Mouse (Mus musculus) midbrain, embryonic 12.5 days (tissue): ENCODE measurements around the gene Dagla. TPM values are rescaled to one million over a fixed set of nuclear protein-coding genes. Genes with fewer than 3 reads are reported as not detected.
A peak's percentile ranks its signal among the peaks of the same experiment; 100 is the strongest.

ENCODE experiments used
- ATAC-seq: fragments of 200-750 bp; cut with Nextera tagmentation; 2 replicates; pipeline ENCODE4 v1.8.0; 2017; ENCODE audit warnings: low read depth, moderate TSS enrichment, moderate library complexity; ENCODE audit not compliant: low FRiP score
- H3K27ac ChIP-seq: fragments of 300-500 bp; sonication (generic); replicated peaks from 2 replicates; pipeline ENCODE4 v1.5.1; 2016; ENCODE audit warnings: mild to moderate bottlenecking
- H3K27me3 ChIP-seq: fragments of 300-500 bp; sonication (generic); 2 replicates; pipeline ENCODE4 v1.6.1; 2016; ENCODE audit warnings: mild to moderate bottlenecking
- H3K36me3 ChIP-seq: fragments of 300-500 bp; sonication (generic); 2 replicates; pipeline ENCODE4 v1.6.1; 2016
- H3K4me1 ChIP-seq: fragments of 300-500 bp; sonication (generic); 2 replicates; pipeline ENCODE4 v1.6.1; 2016
- H3K4me2 ChIP-seq: fragments of 300-500 bp; sonication (generic); replicated peaks from 2 replicates; pipeline ENCODE4 v1.6.1; 2016; ENCODE audit warnings: mild to moderate bottlenecking, moderate library complexity
- H3K4me3 ChIP-seq: fragments of 300-500 bp; sonication (generic); 2 replicates; pipeline ENCODE4 v1.5.1; 2016; ENCODE audit warnings: mild to moderate bottlenecking
- H3K9ac ChIP-seq: fragments of 300-500 bp; sonication (generic); replicated peaks from 2 replicates; pipeline ENCODE4 v1.6.1; 2016; ENCODE audit warnings: mild to moderate bottlenecking, moderate library complexity
- H3K9me3 ChIP-seq: fragments of 300-500 bp; sonication (generic); 2 replicates; pipeline ENCODE4 v1.6.1; 2016; ENCODE audit warnings: mild to moderate bottlenecking
- WGBS: fragments of 180-500 bp; shearing (Covaris S2); methylation state at CpG from one replicate; pipeline ENCODE4 v1.1.7; 2016; 5-methylcytosine and 5-hydroxymethylcytosine counted together
- polyA plus RNA-seq: library from polyadenylated mRNA; unstranded; fragments of >200 nt; fragmentation: Nextera tagmentation; extraction: Ambion mirVana; gene quantifications from 2 replicates; pipeline ENCODE4 v1.2.1, GENCODE M21; 2016

Gene Dagla
- 4.2 and 4.4 TPM in 2 replicates for polyA plus RNA-seq

DNA sequence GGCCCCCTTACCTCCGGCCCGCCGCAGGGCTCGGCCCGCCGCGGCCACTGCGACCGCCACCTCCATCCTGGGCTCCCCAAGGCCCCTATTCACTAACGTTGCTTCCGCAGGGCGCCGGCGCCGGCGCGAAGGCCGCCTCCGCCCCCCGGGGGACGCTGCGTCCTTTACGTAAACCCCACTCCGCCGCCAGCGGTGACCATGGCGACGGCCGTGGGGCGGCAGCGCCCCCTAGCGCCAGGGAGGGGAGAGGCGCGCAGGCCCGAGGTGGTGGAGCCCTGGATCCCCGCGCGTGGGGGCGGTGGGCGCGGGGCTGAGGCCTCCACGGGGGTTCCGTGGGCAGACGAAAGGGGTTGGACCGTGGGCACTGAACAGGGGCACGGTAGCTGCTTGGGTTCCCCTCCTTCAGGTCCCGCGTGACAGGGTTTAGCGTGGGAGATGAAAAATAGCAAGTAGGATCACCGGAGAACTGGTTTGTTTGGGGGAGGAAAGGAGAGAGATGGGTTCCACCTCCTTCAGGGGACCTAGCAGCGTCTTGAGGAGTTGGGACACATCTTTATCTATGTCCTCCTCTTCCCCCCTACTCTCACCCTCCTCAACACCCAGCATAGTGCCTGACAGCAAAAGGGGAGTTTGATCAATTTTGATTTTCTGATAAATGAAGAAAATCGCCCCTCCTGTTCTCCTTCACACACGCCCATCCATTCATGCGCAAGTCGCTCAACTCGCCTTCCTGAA is at the start of gene Dagla:
Gene Dagla, minus strand, starts transcription at position 68 of the 735 bp plus-strand sequence.
- WGBS: 11% methylated on average over 47 of the region's 56 CpGs
- H3K4me1 ChIP-seq: peaks cover 10% of the 10 kb centered on the region; the same call in 1 of the 2 replicates
- no peaks in the 10 kb centered on the region for H3K9me3 ChIP-seq
- H3K4me2 ChIP-seq: peak within 1 kb of the TSS; percentile 97
- ATAC-seq: peak; percentile 91
- H3K27me3 ChIP-seq: peaks cover 48% of the 10 kb centered on the region
- no peaks in the 10 kb centered on the region for H3K36me3 ChIP-seq
- H3K27ac ChIP-seq: 0 out of 2 replicates have a peak within 1 kb of the TSS, but pooled peaks have one; percentile 20
- H3K4me3 ChIP-seq: peak within 1 kb of the TSS; percentile 80
- H3K9ac ChIP-seq: peak within 1 kb of the TSS; percentile 88

DNA sequence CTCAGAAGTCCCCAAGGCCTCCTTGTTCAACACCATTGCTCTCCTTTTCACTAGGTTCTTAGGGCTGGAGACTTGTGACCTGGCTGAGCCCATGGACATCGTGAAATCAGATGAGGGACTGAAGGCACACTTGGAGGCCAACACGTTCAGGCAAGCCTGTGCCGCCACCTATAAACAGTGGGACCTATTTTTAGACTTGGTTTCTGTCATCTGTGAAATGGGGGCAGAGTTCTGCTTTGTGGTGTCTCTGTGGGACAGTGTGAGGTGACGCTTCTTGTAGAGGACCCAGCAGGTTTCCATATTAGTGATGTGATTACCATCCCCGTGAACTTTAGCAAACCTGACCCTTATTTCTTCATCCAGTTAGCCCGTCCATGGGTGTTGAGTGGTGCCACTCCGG is 47.5 kb upstream of the Dagla start:
- no peak overlapping the region for H3K4me3 ChIP-seq
- no peak overlapping the region for H3K4me2 ChIP-seq
- H3K4me1 ChIP-seq: peaks cover 24% of the 10 kb centered on the region
- WGBS: 90% methylated on average over 7 of the region's 7 CpGs
- no peaks in the 10 kb centered on the region for H3K27me3 ChIP-seq
- H3K36me3 ChIP-seq: no peaks in the 10 kb centered on the region
- H3K9ac ChIP-seq: no peak overlapping the region
- H3K9me3 ChIP-seq: 0 out of 2 replicates have a peak, but pooled peaks cover 3% of the 10 kb centered on the region
- no peak overlapping the region for H3K27ac ChIP-seq
- no peak for ATAC-seq

DNA sequence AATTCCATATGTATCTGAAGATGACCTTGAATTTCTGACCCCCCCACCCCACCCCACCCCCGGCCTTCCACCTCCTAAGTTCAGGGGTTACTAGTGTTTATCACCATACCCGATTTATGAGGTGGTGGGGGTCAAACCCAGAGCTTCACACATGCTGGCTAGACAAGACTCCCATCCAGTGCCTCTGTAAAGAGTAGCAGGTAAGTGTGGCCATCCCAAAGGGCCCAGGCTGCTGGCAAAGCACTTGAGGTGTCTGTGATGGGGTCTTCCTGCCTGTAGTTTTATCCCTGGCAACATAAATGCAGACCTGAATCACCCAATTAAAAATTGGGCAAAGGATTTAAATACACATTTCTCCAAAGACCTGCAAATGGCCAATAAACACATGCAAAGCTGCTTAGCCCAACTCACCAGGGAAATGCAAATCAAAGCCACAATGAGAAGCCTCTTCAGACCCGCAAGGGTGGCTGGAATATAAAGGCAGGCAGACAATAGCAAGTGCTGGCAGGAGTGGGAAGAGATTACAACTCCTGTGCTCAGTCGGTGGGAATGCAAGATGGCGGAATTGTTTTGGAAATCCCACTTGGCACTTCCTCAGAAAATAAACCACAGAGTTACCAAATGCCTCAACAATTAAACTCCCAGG is 43.1 kb upstream of the Dagla start:
- Histone ChIP-seq H3K36me3 (no peaks in the 10 kb centered on the region), H3K9ac (no peak overlapping the region), H3K4me3 (no peak overlapping the region), H3K4me1 (peaks cover 7% of the 10 kb centered on the region; the same call in 1 of the 2 replicates), H3K9me3 (0 out of 2 replicates have a peak, but pooled peaks cover 3% of the 10 kb centered on the region), H3K4me2 (no peak overlapping the region), H3K27me3 (peaks cover 18% of the 10 kb centered on the region), H3K27ac (peak overlapping the region; percentile 61)
- 27% methylated on average over 5 of the region's 5 CpGs for WGBS
- ATAC-seq: peak; percentile 41; the same call in 1 of the 2 replicates

DNA sequence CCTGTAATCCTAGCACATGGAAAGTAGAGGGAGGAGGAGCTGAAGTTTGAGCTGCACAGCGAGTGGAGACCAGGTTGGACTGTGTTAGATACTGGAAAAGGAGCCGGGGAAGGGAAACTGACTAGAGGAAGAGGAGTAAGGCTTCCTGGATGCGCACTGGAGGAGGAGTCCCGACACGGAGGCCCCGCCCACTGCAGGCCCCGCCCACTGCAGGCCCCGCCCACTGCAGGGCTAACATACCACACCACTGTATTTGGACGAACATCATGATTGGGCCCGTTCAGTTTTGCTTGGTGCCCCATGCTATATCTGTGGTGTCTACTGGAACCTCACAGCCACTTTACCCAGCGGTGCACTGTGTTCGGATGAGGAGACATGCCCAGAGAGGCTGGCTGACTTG is 41.0 kb upstream of the Dagla start:
- peaks cover 17% of the 10 kb centered on the region for H3K4me1 ChIP-seq
- 0 out of 2 replicates have a peak, but pooled peaks cover 3% of the 10 kb centered on the region for H3K9me3 ChIP-seq
- no peak; the same call in 1 of the 2 replicates for ATAC-seq
- peaks cover 27% of the 10 kb centered on the region for H3K27me3 ChIP-seq
- H3K36me3 ChIP-seq: no peaks in the 10 kb centered on the region
- no peak overlapping the region for H3K27ac ChIP-seq
- H3K9ac ChIP-seq: no peak overlapping the region
- no peak overlapping the region for H3K4me3 ChIP-seq
- 38% methylated on average over 12 of the region's 12 CpGs for WGBS
- H3K4me2 ChIP-seq: no peak overlapping the region

DNA sequence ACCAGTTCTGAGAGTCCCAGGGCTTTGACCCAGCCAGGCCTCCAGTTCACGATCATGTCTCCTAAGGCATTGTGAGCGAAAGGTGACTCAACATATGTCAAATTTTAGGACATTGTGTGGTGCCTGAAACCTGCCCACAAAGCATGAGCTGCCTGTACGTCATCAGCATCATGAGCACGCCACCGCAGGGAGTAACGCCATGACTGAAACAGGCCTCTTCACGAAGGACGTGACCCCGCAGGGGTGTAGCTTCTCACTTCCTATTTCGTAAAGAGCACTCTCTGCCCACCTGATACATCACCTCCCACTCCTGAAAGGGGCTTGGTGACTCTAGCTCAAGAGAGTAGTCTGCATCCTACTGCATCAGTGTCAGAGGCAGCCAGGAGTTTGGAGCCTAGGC is 39.2 kb upstream of the Dagla start:
- no peak overlapping the region for H3K4me2 ChIP-seq
- H3K4me3 ChIP-seq: no peak overlapping the region
- H3K36me3 ChIP-seq: no peaks in the 10 kb centered on the region
- no peak for ATAC-seq
- no peak overlapping the region for H3K27ac ChIP-seq
- WGBS: 87% methylated on average over 10 of the region's 10 CpGs
- H3K9me3 ChIP-seq: no peaks in the 10 kb centered on the region
- peaks cover 44% of the 10 kb centered on the region for H3K27me3 ChIP-seq
- no peak overlapping the region for H3K9ac ChIP-seq
- peaks cover 26% of the 10 kb centered on the region for H3K4me1 ChIP-seq

DNA sequence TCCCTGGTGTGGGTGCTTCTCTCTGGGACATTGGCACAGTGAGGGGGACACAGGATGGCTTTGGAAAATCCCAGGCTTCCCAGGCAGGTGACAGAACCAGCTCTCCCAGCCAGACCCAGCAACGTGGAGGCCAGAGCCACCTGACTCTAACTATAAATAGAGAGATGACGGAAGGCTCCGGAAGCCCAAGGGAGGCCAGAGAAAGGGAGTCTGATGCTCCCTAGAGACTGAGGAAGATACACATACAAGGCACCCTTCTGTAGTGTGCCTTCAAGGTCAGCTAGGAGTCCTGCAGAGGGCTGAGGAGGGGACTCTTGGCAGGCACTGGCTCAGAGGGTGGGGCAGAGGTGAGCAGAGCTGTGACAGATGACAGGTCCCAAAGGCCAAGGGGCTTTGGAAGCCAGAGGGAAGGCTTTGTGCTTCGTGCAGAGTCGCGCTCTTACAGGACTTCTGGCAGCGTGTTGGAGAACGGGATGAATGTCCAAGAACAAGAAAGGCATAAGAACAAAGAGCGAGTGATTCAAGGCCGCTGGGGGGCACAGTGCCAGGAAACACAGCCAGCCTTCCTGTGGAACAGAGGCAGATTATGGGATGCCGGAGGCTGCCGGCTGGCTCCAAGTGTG is 37.3 kb upstream of the Dagla start:
- no peak overlapping the region for H3K4me3 ChIP-seq
- no peaks in the 10 kb centered on the region for H3K36me3 ChIP-seq
- peak; percentile 31; the same call in 1 of the 2 replicates for ATAC-seq
- H3K9me3 ChIP-seq: no peaks in the 10 kb centered on the region
- 0 out of 2 replicates have a peak overlapping the region, but pooled peaks have one; percentile 2 for H3K27ac ChIP-seq
- H3K9ac ChIP-seq: no peak overlapping the region
- H3K4me2 ChIP-seq: no peak overlapping the region
- peaks cover 26% of the 10 kb centered on the region for H3K4me1 ChIP-seq
- H3K27me3 ChIP-seq: peaks cover 53% of the 10 kb centered on the region
- 31% methylated on average over 12 of the region's 12 CpGs for WGBS

DNA sequence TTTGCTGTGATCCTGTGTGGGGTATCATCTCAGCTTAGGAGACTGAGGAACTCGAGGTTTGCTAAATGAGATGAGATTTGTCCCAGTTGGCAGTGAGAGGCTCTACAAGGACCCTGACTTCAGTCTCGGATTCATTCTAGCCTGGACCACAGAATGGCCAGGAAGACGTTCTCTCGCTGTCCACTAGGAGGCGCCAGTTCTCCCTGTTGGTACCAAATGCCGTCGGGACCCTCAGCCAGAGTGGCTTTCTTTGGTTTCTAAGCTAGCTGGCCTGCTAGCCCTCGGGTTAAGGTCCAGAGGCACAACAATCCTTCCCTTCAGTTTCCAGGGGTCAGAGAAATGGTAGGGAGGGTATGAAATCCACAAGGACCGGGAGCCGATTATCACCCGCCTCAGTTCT is 36.5 kb upstream of the Dagla start:
- no peak overlapping the region for H3K4me2 ChIP-seq
- no peaks in the 10 kb centered on the region for H3K36me3 ChIP-seq
- H3K9ac ChIP-seq: no peak overlapping the region
- 17% methylated on average over 11 of the region's 11 CpGs for WGBS
- H3K27me3 ChIP-seq: peaks cover 57% of the 10 kb centered on the region
- 0 out of 2 replicates have a peak overlapping the region, but pooled peaks have one; percentile 2 for H3K27ac ChIP-seq
- peaks cover 26% of the 10 kb centered on the region for H3K4me1 ChIP-seq
- H3K4me3 ChIP-seq: no peak overlapping the region
- H3K9me3 ChIP-seq: no peaks in the 10 kb centered on the region
- ATAC-seq: no peak

DNA sequence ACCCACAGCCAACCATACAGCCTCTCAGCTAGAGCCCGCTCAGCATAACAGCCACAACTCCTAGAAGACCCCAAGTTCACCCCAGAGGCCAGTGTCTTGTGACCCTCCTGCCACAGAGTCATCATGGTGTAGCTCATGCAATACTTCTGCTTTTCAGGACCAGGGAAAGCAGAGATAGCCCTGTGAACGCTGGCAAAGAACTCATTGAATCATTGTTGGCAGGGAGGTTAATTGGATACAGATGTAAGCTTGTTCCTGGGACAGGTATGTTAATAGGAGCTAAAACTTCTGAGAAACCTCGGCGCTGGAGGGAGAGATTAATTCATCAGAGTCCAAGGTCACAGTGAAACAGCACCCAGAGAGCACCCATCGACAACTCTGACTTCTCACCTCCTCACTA is 36.0 kb upstream of the Dagla start:
- Histone ChIP-seq H3K4me2 (no peak overlapping the region), H3K9ac (no peak overlapping the region), H3K9me3 (no peaks in the 10 kb centered on the region), H3K27me3 (peaks cover 54% of the 10 kb centered on the region), H3K4me1 (peaks cover 26% of the 10 kb centered on the region), H3K27ac (no peak overlapping the region), H3K36me3 (no peaks in the 10 kb centered on the region), H3K4me3 (no peak overlapping the region)
- WGBS: 45% methylated on average over 5 of the region's 5 CpGs
- no peak for ATAC-seq

DNA sequence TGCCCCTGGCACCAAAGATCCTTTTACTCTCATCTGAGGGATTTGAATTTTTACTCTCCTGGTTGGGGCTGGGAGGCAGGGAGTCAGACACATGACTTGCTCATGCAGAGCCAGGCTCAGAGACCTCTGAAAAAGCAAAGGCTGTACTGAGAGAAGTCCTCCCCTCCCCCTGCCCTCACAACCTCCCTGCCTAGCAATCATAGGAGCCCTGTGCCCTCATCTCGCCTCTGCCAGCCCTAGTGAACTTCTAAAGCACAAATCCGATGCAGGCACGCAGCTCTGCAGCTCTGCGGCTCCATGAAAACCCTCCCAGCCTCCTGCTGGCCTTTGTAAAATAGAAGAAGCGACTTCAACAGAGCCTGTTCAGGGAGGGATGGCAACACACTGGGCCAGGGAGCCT is 34.6 kb upstream of the Dagla start:
- H3K4me1 ChIP-seq: peaks cover 26% of the 10 kb centered on the region
- no peaks in the 10 kb centered on the region for H3K36me3 ChIP-seq
- no peak overlapping the region for H3K27ac ChIP-seq
- no peak for ATAC-seq
- no peaks in the 10 kb centered on the region for H3K9me3 ChIP-seq
- 5% methylated on average over 5 of the region's 5 CpGs for WGBS
- no peak overlapping the region for H3K4me2 ChIP-seq
- peaks cover 53% of the 10 kb centered on the region for H3K27me3 ChIP-seq
- no peak overlapping the region for H3K9ac ChIP-seq
- H3K4me3 ChIP-seq: no peak overlapping the region

DNA sequence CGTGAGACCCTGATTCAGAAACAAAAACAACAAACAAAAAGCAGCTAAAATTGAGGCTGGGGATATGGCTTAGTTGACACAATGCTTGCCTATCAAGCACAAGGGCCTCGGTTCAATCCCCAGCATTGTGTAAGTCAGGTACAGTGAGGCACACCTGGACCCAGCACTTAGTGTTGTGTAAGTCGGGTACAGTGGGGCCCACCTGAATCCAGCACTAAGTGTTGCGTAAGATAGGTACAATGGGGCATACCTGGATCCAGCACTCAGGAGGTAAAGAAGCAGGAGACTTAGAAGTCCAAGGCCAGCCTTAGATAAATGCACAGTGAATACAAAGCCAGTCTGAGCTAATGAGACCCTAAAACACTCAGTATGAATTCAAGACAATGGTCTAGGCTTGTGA is 34.0 kb upstream of the Dagla start:
- no peaks in the 10 kb centered on the region for H3K9me3 ChIP-seq
- peaks cover 26% of the 10 kb centered on the region for H3K4me1 ChIP-seq
- 80% methylated on average over 4 of the region's 4 CpGs for WGBS
- H3K4me3 ChIP-seq: no peak overlapping the region
- no peak overlapping the region for H3K27ac ChIP-seq
- H3K36me3 ChIP-seq: no peaks in the 10 kb centered on the region
- no peak overlapping the region for H3K9ac ChIP-seq
- ATAC-seq: no peak
- H3K27me3 ChIP-seq: peaks cover 52% of the 10 kb centered on the region
- no peak overlapping the region for H3K4me2 ChIP-seq

DNA sequence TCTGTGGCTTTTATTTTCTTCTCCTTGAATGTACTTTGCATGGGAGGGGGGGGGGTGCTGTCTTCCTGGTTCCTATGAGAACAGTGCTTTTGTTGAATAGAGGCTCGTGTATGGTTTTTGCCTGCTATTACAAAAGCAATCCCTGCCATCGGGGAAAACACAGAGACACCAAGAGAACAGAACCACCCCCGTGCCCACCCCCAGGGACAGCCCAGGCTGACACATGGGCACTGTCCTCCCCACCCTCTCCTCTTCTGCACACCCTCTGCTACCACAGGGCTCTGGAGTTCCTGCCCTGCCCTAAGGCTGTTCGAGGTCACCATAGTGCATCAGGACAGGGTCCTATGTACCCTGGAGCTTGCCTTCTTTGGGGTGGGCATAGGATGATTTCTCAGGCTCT is 29.8 kb upstream of the Dagla start:
- WGBS: 69% methylated on average over 4 of the region's 4 CpGs
- Histone ChIP-seq H3K4me2 (no peak overlapping the region), H3K4me1 (peaks cover 13% of the 10 kb centered on the region; the same call in 1 of the 2 replicates), H3K4me3 (no peak overlapping the region), H3K9me3 (no peaks in the 10 kb centered on the region), H3K27ac (no peak overlapping the region), H3K27me3 (peaks cover 41% of the 10 kb centered on the region), H3K36me3 (no peaks in the 10 kb centered on the region), H3K9ac (no peak overlapping the region)
- no peak for ATAC-seq
